Mouse (Mus musculus) erythroblast, embryonic 14.5 days (primary cell): ENCODE measurements at regions not wholly inside any gene's neighbourhood (a gene's known extent, or its start where the extent isn't known, plus 50 kb on each side); places are given as distances from the start of the nearest gene placed in this dataset.

Experiments
- GATA1 ChIP-seq: IDR thresholded peaks from 2 replicates; pipeline ENCODE4 v1.6.1; 2012; ENCODE audit warnings: low read length, inconsistent platforms, mixed read lengths
- TAL1 ChIP-seq: IDR thresholded peaks from 3 replicates; pipeline ENCODE4 v1.6.1; 2012; ENCODE audit warnings: low read length, inconsistent platforms, mixed read lengths

DNA sequence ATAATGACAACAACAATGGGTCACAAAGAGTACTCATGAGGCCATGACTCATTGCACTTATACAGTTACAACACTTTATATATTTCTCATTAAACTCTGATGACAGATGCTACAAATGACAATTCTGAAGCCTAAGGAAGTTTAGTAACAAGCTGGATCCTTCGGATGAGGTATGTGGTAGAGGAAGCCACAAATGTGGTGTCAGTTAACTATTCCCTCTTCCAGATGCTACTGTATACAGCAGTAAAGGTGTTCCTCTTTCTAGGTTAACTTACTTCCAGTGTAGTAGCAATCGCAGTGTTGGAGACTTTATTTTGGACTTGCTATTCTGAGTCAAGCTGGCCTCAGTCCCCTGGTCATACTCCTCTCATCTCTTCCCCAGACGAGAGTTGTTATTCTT, 580.1 kb downstream of the Lmo4 start:
- no peak for TF ChIP-seq GATA1
- TF ChIP-seq TAL1 = no peak
